Mouse (Mus musculus): ENCODE measurements around the gene Ryr1. TPM values are rescaled to one million over a fixed set of nuclear protein-coding genes. Genes with fewer than 3 reads are reported as not detected.
A peak's percentile ranks its signal among the peaks of the same experiment; 100 is the strongest.

Ryr1 gene
- polyA plus RNA-seq, 1 experiment: 0.09 TPM

GRCm38 (mm10) chr7:29008171-29008570, 116.8 kb downstream of the Ryr1 start:
- DNase-seq (ENCODE audit: low read depth, low spot score): no peak
- 93% methylated on average over 10 of the region's 10 CpGs for WGBS

GRCm38 (mm10) chr7:29007224-29008101, 117.5 kb downstream of the Ryr1 start:
- DNase-seq (ENCODE audit: low read depth, low spot score): no peak
- WGBS: 58% methylated on average over 9 of the region's 9 CpGs

GRCm38 (mm10) chr7:29000651-29001605, 124.1 kb downstream of the Ryr1 start:
- WGBS: 5% methylated on average over 43 of the region's 43 CpGs
- no peak for DNase-seq (ENCODE audit: low read depth, low spot score)

- 75% methylated on average over 3 of the region's 3 CpGs for WGBS
Observed at GRCm38 (mm10) chr7:28993402-28993801, 131.6 kb downstream of the Ryr1 start.

GRCm38 (mm10) chr7:28992997-28993396, 132.0 kb downstream of the Ryr1 start:
- no peak for DNase-seq (ENCODE audit: low read depth, low spot score)
- 82% methylated on average over 3 of the region's 3 CpGs for WGBS

More at GRCm38 (mm10) chr7:28993402-28993801, 131.6 kb downstream of the Ryr1 start:
- DNase-seq (ENCODE audit: low read depth, low spot score): no peak

- 78% methylated on average over 5 of the region's 5 CpGs for WGBS
- DNase-seq (ENCODE audit: low read depth, low spot score): no peak
Observed at GRCm38 (mm10) chr7:28991616-28992015, 133.4 kb downstream of the Ryr1 start.

- no peak for DNase-seq (ENCODE audit: low read depth, low spot score)
- 59% methylated on average over 14 of the region's 14 CpGs for WGBS
Observed at GRCm38 (mm10) chr7:28990766-28991273, 134.2 kb downstream of the Ryr1 start.

DNA sequence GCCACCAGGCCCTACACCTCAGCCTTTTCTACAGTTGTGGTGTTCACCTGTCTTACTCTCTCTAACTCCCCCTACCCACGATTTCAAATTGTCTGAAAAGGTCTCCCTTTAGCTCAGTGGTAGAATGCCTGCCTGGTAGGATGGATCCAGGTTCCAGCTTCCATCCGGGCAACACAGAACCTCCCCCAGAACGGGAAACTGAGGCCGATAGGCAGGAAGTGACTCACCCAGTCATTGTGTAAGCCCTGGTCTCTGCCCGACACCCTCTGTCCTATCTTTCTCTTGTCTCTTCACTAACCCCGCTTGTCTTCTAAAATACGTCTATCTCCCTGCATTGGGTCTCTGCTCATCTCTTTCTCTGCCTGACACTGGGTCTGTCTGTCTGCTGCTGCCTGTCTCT, 139.8 kb downstream of the Ryr1 start:
- WGBS: 81% methylated on average over 7 of the region's 7 CpGs

GRCm38 (mm10) chr7:28984452-28984851, 140.5 kb downstream of the Ryr1 start:
- 88% methylated on average over 1 of the region's 1 CpGs for WGBS

More for the DNA sequence above, 139.8 kb downstream of the Ryr1 start:
- DNase-seq (ENCODE audit: low read depth, low spot score): no peak

DNA sequence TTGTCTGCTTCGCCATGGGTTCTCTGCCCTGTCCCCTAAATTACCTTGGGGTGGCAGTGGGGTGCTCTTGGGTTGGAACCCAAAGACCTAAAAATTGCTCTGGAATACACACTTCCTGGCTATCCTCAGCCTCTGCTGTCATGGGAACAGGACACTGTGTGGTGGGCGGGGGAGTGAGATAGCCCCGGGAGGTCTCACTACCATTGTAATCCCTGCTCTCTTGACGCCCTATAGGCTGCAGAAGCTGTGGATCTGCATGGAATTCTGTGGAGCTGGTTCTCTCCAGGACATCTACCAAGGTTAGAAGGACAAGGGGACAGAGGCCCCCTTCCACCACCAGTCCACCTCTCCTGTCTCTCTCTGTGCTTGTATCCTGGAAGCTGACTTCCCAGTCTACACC, 141.1 kb downstream of the Ryr1 start:
- 81% methylated on average over 4 of the region's 4 CpGs for WGBS
- DNase-seq (ENCODE audit: low read depth, low spot score): no peak

More at GRCm38 (mm10) chr7:28984452-28984851, 140.5 kb downstream of the Ryr1 start:
- no peak for DNase-seq (ENCODE audit: low read depth, low spot score)

- DNase-seq (ENCODE audit: low read depth, low spot score): no peak
- WGBS: 75% methylated on average over 11 of the region's 11 CpGs
Observed at GRCm38 (mm10) chr7:28983141-28983564, 141.8 kb downstream of the Ryr1 start.

- no peak for DNase-seq (ENCODE audit: low read depth, low spot score)
- 15% methylated on average over 19 of the region's 19 CpGs for WGBS
Observed at GRCm38 (mm10) chr7:28982274-28983013, 142.5 kb downstream of the Ryr1 start.

DNA sequence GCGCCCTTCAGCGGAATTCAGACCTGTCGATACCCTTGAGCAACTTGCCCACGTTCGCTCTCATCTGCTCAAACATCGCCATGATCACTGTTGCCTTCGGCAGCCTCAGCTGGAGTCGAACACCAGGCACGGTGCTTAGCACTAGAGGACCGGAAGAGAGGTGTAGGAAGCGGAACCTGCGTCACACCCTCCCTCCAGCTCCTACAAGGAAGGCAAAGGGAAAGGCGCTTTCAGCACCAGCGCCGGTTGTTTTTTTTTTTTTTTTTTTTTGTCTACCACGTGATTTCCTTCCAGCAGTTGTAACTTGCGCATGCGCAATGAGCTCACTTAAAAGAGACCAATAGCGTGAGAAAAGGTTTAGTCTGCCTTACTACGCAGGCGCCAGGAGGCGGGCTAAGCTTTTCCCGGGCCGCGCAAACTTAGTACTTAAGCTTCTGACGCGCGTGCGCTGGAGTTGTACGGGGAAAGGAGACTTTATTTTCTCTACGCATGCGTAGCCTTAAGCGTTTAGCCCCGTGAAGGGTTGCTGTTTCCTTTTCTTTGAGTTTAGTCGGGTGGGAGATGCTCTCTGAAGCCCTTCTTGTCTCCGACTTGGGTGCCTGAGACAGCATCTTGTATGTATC, 143.2 kb downstream of the Ryr1 start, which contains the start of the genes Eif3k and Map4k1:
Gene Eif3k, minus strand, starts transcription at position 214 of the 623 bp plus-strand sequence.
Gene Map4k1, plus strand, starts transcription at position 400 of the 623 bp plus-strand sequence.
- DNase-seq (ENCODE audit: low read depth, low spot score): peak; percentile 98
- under 1% methylated on average over 36 of the region's 36 CpGs for WGBS

- WGBS: 60% methylated on average over 9 of the region's 9 CpGs
- no peak for DNase-seq (ENCODE audit: low read depth, low spot score)
Observed at GRCm38 (mm10) chr7:28977556-28977955, 147.4 kb downstream of the Ryr1 start.

DNA sequence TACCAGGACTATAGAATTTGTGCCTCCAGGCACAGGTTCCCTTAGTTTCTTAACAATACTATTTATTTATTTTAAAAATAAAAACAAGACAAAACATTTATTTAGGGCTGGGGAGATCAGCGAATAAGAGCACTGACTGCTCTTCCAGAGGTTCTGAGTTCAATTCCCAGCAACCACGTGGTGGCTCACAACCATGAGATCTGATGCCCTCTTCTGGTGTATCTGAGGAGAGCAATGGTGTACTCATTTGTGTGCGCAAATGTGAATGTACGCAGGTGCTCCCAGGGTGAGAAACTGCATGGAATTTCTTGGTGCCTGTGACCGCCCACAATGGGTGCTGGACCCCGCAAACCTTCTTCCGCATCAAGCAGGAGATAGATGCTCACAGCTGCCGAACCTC, 152.0 kb downstream of the Ryr1 start:
- 76% methylated on average over 8 of the region's 8 CpGs for WGBS

GRCm38 (mm10) chr7:28972542-28972985, 152.4 kb downstream of the Ryr1 start:
- DNase-seq (ENCODE audit: low read depth, low spot score): no peak
- WGBS: 60% methylated on average over 8 of the region's 8 CpGs

More for the DNA sequence above, 152.0 kb downstream of the Ryr1 start:
- no peak for DNase-seq (ENCODE audit: low read depth, low spot score)

DNA sequence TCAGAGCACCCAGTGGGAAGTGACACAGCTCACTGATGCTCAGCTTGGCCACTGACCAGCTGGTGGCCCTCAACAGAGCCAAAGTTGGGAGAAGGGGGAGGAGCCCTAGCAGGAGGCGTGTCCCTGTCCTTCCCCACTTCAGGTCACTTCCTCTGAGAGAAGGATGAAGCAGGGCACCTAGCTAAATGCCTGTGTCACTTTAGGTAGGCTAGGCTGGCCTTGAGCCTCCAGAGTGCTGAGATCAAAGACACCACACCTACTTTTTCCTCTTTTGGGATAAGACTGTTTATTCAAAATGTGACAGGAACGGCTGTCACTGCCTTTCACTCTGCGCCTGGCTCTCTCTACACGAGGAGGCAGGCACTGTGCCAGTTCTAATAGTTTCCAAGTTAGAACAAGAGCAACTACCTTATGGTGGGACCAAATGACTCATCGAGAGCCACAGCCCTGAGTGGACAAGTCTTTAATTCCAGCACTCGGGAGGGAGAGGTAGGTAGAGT, 153.2 kb downstream of the Ryr1 start:
- WGBS: 21% methylated on average over 6 of the region's 6 CpGs

GRCm38 (mm10) chr7:28971029-28971428, 153.9 kb downstream of the Ryr1 start:
- no peak for DNase-seq (ENCODE audit: low read depth, low spot score)
- 43% methylated on average over 7 of the region's 7 CpGs for WGBS

More for the DNA sequence above, 153.2 kb downstream of the Ryr1 start:
- no peak for DNase-seq (ENCODE audit: low read depth, low spot score)
